Mouse (Mus musculus): Measurements from ENCODE around the gene Acad11.

Gene Acad11

DNA sequence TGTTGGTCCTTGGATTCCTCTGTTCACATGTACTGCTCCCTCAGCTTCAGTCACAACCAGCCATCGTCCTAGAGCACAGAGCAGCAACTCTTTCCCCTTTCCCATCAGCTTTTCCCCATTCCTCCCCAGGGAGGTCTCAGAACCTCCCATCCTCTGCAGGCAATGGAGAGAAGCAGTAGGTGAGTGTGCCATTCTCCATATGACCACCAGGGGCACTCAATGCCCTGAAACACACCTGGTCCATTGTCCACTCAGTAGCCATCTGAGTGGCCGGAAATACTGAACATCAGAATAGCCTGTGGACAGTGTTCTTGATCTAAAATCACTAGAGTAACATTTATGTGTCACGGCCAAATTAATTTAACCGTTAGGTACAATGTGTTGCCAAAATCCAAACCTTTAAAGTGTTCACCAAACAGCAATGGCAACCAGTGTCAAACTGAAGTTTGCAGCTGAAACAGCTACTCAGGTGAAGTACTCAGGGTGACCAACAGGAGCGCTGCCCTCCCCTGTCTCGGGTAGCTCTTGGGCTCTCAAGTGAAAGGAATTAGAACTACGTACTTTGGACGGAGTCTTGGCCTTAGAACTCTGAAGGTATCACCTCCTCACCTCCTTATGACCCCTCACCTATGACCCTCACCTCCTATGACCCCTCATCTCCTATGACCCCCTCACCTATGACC, 81.3 kb downstream of the Acad11 start:
- DNase-seq (ENCODE audit: extremely low spot score), result no peak

DNA sequence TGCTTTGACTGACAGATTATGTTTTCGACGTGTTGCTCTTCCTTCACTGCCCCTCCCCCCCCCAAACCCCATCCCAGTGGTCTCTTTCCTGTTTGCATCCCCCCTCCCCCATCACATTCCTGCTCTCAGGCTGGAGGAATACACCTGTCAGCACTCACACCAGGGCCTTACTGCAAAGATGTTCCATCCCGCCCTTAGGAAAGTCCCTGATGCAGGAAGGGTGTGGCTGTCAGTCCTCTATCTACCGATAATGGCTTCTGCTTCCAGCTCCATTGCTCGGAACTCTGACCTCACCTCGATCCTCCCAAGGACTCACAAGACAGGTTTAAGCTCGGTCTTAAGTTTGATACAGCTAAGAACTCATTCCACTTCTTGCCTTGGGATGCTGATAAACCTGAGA, 83.5 kb downstream of the Acad11 start:
- DNase-seq (ENCODE audit: extremely low spot score), result no peak

DNA sequence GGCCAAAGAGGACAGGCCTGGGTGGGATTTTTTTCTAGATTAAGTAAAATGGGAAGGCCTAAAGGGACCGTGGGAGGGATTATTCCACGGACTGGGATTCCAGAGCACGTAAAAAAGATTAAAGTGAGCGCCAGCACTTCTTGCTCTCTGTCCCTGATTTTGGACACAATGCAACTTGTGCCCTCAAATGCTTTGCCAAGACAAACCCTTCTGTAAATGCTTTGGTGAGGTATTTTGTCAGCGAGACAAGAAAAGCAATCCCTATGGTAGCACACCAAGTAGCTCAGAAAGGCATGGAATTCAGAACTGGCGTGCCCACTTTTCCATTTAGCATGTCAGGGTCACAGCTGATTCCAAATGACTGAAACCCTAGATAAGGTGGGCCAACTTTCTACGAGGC, 85.8 kb downstream of the Acad11 start:
- DNase-seq (ENCODE audit: extremely low spot score), result no peak

DNA sequence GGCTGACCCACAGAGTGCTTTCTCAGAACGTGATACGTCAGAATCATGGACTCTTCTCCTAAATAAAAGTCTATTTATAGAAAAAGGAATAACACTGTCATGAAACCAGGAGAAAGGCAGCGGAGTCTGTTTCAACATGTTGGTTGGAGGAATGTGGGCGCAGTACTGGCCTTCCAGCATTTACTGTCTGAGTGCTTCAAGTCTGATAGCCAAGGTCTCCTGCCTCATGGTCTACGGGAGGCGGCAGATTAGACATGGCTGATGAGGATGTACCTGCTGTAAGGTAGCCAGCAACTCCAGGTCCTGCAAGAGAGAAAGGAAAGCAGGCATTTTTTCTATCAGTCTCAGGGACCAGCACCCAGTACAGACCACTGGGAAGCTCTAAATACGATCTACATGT, 88.9 kb downstream of the Acad11 start:
- no peak for DNase-seq (ENCODE audit: extremely low spot score)

DNA sequence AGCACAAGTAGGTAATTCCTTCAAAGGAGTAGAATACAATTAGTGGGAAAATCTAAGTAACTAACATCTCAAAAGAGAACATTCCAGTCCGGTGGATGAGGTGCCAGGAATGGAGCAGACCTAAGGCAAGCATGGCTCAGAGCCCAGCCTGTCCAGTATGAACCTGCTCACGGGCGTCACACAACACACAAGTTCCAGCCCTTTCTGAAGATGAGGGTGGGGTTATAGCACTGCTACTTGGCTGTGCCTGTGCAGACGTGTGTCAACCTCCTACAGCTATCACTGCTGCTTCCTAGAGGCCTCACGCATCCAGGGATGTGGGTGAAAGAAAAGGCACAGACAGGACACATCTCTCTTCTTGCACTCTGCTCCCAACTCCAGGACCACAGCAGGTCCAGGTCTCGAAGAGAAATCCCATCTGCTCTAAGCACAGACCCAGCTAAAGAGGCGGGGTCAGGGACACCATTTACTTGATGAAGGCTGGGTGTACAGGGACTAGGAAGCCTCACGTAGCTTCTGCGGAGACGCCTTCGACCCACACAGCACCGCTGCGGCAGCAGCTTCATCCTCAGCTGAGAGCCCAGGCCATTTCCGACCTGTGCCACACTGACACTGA, 92.0 kb downstream of the Acad11 start:
- no peak for DNase-seq (ENCODE audit: extremely low spot score)

DNA sequence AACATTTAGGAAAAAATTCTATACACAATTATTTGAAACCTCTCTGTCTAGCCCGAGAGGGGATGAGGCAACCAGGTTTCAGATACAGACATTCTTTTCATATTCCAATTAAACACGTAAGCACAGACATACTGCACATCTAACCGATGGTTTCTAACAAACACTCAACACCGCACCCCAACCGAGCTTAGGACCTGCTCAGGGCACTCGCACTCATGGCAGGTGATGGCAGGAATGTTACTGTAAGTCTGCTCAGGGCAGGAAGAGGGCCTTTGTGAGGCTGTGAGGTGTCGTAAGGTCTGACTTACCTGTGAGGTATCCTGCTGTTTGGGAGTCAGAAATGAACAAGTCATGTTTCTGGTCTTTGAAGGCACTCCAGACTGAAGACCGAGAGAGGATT, 93.3 kb downstream of the Acad11 start:
- no peak for DNase-seq (ENCODE audit: extremely low spot score)

DNA sequence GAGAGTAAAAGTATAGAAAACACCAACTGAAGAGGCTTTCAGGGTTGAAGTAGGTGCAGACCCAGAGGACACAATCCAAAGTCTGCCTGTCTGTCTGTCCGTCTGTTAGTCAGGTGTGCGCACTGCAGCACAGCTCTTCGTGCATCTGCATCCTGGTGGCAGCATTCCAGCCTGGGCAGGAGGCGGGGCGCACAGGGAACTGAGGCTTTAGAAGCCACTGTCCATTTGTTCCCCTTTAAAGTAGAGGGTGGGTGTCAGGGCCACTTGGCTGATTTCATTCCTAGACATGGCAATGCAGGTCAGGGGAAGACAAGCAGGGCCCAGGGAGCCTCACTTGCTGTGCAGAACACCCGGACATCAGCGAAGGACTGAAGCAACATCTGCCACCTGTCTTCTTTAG, 94.1 kb downstream of the Acad11 start:
- DNase-seq (ENCODE audit: extremely low spot score), result no peak

DNA sequence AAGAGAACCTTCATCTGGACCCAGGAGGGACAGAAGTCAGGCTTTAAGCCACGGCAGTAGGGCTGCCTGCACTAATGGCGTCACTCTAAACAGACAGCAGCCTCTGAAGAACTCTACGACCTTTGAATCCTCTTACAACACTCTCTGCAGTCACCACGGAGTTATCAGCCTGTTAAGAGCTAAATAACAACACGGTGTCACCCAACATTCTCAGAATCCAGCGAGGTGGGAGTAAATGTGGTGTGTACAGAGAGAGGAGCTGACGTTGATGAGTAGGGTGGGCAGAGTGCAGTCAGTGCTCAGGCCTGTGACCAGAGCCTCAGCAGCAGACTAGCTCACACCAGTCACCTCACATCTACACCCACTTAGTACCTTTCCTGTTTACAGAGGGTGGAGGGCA, 97.9 kb downstream of the Acad11 start:
- no peak for DNase-seq (ENCODE audit: extremely low spot score)

DNA sequence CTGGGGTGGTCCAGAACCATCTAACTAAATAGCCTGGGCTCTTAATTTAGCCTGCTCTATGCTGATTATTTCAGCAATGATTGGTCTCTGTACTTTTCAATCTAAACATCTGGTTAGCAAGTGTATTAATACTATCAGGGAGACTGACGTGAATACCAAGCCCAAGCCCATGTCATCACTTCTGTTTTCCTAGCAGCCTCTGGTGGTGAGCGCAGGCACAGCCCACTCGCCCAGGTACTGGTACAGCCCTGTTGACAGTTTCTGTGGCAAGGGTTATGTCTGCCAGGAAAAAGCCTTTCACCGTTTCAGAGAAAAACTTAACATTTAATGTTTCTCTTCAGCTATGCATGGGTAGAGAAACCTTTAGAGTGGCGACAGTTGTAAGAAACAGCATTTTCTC, 101.0 kb downstream of the Acad11 start:
- no peak for DNase-seq (ENCODE audit: extremely low spot score)

DNA sequence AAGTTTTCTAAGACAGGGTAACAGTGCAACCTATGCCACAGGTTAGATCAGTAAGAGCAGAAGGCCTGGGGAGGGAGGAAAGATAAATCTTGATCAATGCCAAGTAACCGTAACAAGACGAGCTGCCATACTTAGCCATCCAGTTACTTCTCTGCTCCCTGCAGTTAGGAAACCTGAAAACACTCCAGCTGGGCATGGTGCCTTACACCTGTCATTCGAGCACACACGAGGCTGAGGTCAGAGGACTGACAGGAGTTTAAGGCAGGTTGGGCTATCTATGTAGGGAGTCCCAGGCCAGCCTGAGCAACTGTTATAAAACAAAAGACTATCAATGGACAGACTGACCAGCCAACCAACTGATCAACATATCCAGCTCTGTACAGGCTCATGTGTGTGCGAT, 102.7 kb downstream of the Acad11 start:
- no peak for DNase-seq (ENCODE audit: extremely low spot score)

DNA sequence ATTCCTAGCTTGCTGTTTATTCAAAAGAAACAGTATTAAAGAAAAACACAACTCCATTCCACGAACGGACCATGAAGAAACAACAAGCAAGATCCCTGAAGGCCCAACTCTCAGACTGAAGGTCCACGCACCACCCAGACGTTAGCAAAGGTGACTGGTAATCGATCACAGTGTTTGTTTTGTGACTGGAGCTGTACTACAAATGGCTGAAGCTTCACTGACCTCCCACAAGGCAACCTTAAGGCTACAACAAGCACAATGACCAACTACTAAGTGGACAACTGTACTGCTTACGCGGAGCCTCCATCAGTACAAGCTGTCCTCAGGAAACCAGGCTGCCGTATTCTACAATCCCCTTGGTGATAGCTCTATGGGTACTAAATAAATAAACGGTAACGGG, 106.8 kb downstream of the Acad11 start:
- DNase-seq (ENCODE audit: extremely low spot score), result no peak

DNA sequence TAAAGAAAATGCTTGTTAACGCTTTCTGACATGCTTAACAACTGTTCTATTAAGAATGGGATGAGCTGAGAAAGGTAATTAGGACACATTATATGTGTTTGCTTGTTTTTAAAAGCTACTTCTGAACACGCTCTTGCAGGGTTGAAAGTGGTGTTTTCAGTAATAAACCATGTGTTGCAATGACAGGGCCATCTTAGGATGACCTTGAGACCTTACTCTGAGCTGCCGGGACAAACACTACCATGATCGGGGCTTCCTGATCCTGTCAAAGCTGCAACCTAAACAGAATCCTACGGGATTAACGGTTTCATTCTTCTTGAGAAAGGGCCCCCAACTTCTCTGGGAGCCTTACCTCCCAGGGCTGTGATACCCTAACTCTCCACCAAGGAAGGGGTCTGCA, 108.5 kb downstream of the Acad11 start:
- DNase-seq (ENCODE audit: extremely low spot score), result no peak

DNA sequence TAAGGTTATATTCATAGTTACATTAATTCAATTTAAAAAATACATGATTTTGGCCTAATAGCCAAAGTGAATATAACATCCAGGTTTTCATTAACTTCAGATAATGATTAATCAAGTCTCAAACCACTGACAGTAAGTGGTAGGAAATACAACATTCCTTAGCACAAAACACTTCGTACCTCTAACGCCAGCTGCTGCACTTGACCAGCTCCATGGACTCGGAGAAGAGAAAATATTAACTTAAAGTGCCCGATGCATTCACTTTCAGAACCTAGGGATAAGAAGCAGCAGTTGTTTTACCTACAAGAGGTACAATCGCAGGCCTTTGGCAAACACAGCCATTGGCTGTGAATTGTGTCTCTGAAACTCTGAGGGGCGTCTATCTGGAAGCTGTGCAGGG, 109.2 kb downstream of the Acad11 start:
- DNase-seq (ENCODE audit: extremely low spot score), result no peak

All from embryo, embryonic 9.5 days (tissue).